Mouse (Mus musculus) brain, embryonic 14.5 days (tissue): ENCODE data around the gene Acsf3.

Experiments
- CTCF ChIP-seq: fragments of 200-500 bp; IDR thresholded peaks from 2 replicates; pipeline ENCODE4 v1.5.1; 2012; ENCODE audit warnings: inconsistent platforms, mild to moderate bottlenecking, moderate library complexity, borderline replicate concordance; ENCODE audit not compliant: insufficient read depth, insufficient read length; ENCODE audit errors: extremely low read depth
- POLR2A ChIP-seq: fragments of 200-500 bp; IDR thresholded peaks from 2 replicates; pipeline ENCODE4 v1.6.1; 2012; ENCODE audit warnings: mild to moderate bottlenecking, inconsistent platforms, borderline replicate concordance; ENCODE audit not compliant: poor library complexity, insufficient read depth, insufficient read length, severe bottlenecking; ENCODE audit errors: extremely low read depth

DNA sequence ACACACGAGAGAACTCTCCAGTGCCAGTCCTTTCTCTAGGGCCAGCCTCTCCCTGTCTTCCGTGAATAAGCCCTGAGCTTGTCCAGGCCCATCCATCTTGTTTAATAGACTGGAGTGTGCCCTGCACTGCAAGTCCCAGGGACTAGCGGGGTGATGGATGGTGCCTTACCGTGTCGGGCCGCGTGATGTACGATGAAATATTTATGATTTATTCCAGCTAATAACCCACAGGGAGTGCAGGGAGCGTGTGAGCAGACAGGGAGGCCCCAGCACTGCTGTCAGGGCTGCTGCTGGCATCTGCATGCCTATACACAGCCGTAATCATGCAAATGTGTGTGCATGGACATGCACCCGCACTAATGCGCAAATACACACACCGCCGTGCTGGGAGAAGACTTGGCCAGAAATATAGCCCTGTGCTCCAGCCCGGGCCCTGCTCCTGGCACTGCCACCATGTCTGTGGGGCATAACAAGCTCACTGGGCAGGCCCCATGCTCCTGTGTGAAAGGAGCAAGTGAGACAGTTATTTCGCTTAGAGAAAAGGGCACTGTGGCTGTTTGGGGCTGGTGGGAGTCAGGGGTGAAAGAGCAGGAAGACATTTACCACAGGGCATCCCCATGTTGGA, 36.7 kb downstream of the Acsf3 start:
- no peak for TF ChIP-seq POLR2A
- TF ChIP-seq CTCF, result no peak
